Mouse (Mus musculus) NIH3T3 (cell line): ENCODE data around the gene Flt3l.

Source experiments
- DNase-seq: peaks from one replicate; pipeline ENCODE4 v3.0.0-alpha.2; 2012; ENCODE audit warnings: low read depth

Gene Flt3l

GRCm38 (mm10) chr7:45095367-45095766, 40.9 kb downstream of the Flt3l start:
- DNase-seq, result no peak

- DNase-seq, result peak; percentile 66
These were observed 42.1 kb downstream of the Flt3l start for GRCm38 (mm10) chr7:45094121-45094520.

- DNase-seq, result peak; percentile 31
These were observed 42.7 kb downstream of the Flt3l start for GRCm38 (mm10) chr7:45093516-45093905.

- peak; percentile 34 for DNase-seq
These were observed 43.3 kb downstream of the Flt3l start for GRCm38 (mm10) chr7:45092828-45093515.

GRCm38 (mm10) chr7:45092048-45092447, 44.2 kb downstream of the Flt3l start, which contains the start of gene Rcn3:
Gene Rcn3 (minus strand): TSS chr7:45092221.
- DNase-seq, result peak; percentile 99

- DNase-seq, result peak; percentile 77
These were observed 44.9 kb downstream of the Flt3l start for GRCm38 (mm10) chr7:45091001-45091990.

GRCm38 (mm10) chr7:45090251-45090977, 45.8 kb downstream of the Flt3l start:
- DNase-seq, result peak; percentile 66

- DNase-seq, result no peak
These were observed 47.6 kb downstream of the Flt3l start for GRCm38 (mm10) chr7:45088597-45088996.

GRCm38 (mm10) chr7:45086084-45086483, 50.1 kb downstream of the Flt3l start:
- peak; percentile 34 for DNase-seq

- no peak for DNase-seq
These were observed 52.8 kb downstream of the Flt3l start for GRCm38 (mm10) chr7:45083300-45083890.

GRCm38 (mm10) chr7:45082401-45083299, 53.6 kb downstream of the Flt3l start:
- no peak for DNase-seq

GRCm38 (mm10) chr7:45081016-45081415, 55.2 kb downstream of the Flt3l start:
- peak; percentile 68 for DNase-seq

- peak; percentile 94 for DNase-seq
These were observed 56.4 kb downstream of the Flt3l start for GRCm38 (mm10) chr7:45079856-45080255.
